Mouse (Mus musculus) E14TG2a.4 (cell line): ENCODE data around the gene Thsd4.

Experiments used
- CTCF ChIP-seq: conservative IDR thresholded peaks from 2 replicates; pipeline ENCODE4 v1.5.1; 2014; ENCODE audit warnings: low read length
- NANOG ChIP-seq: IDR thresholded peaks from 2 replicates; pipeline ENCODE4 v1.6.1; 2014; ENCODE audit warnings: borderline replicate concordance, low read length, mixed read lengths

- TF ChIP-seq CTCF (no peak), NANOG (no peak)
These were observed 91.8 kb downstream of the Thsd4 start for GRCm38 (mm10) chr9:60430017-60430416.
